Mouse (Mus musculus) spleen, embryonic (tissue): ENCODE results near the gene Chac1.

Experiments
- CTCF ChIA-PET: fragments of 350-600 bp; sonication (Branson Sonifier 250); formaldehyde crosslinking; loops from one replicate; lab custom pipeline; 2022; lab: Charles Lee

Gene Chac1

GRCm38 (mm10) chr2:119370116-119370515, 19.1 kb downstream of the Chac1 start:
- CTCF ChIA-PET, result no interaction called here

- CTCF ChIA-PET, result interaction anchor here (1.0 kb wide), 1 partner anchor 24 kb away, joined by 4 read pairs; no protein-coding TSS in a partner anchor
These were observed 26.3 kb downstream of the Chac1 start for GRCm38 (mm10) chr2:119377286-119377685.

- CTCF ChIA-PET, result no interaction called here
These were observed 26.8 kb downstream of the Chac1 start for GRCm38 (mm10) chr2:119377826-119378225.

GRCm38 (mm10) chr2:119379455-119379854, 28.4 kb downstream of the Chac1 start:
- CTCF ChIA-PET, result interaction anchor here (0.6 kb wide), 1 partner anchor 298 kb away, joined by 7 read pairs; no protein-coding TSS in a partner anchor

GRCm38 (mm10) chr2:119388266-119388665, 37.2 kb downstream of the Chac1 start:
- CTCF ChIA-PET, result no interaction called here

GRCm38 (mm10) chr2:119389992-119390391, 39.0 kb downstream of the Chac1 start:
- CTCF ChIA-PET, result no interaction called here

GRCm38 (mm10) chr2:119398252-119398651, 47.2 kb downstream of the Chac1 start:
- CTCF ChIA-PET, result interaction anchor here (0.6 kb wide), 1 partner anchor 99 kb away, joined by 3 read pairs; no protein-coding TSS in a partner anchor

- CTCF ChIA-PET, result no interaction called here
These were observed 47.6 kb downstream of the Chac1 start for GRCm38 (mm10) chr2:119398665-119399064.

- CTCF ChIA-PET, result no interaction called here
These were observed 48.3 kb downstream of the Chac1 start for GRCm38 (mm10) chr2:119399313-119399712.
